ENCODE assay signal across 1 mouse cellular context in the genomic region with DNA sequence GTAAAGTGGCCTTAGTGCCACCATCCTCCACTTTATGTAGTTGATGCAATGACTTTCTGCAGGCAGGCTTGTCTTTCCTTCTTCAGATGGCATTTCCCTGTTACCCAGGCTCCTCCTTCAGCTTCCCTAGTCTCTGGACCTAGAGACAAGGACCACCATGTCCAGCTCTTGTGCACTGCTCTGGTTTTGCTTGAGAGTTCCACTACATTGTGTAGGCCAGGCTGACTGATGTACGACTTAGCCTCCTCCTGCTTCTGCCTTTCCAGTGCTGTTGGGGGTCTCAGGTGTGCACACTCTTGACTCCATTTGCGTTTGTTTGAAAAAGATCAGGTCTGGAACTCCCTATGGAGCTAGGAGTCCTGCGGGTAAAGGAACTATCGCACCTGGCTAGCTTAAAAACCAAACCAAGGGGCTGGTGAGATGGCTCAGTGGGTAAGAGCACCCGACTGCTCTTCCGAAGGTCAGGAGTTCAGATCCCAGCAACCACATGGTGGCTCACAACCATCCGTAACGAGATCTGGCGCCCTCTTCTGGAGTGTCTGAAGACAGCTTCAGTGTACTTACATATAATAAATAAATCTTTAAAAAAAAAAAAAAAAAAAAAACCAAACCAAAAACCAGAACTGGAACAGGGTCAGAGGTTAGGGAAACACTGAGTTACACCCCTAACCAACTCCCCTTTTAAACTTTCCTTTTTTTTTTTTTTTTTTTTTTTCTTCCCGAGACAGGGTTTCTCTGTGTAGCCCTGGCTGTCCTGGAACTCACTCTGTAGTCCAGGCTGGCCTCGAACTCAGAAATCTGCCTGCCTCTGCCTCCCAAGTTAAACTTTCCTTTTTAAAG.
TF ChIP-seq lines count a peak whose summit lies in the region.

No protein-coding gene starts in this region.

TF ChIP-seq in CH12.LX, 34 proteins besides CTCF, POLR2A, EP300 and RAD21:
- peak; percentile 80 for TF ChIP-seq ZNF384 (IDR thresholded peaks at IDR 0.05; ENCODE audit: low read depth, low read length)
